13 mouse cellular contexts compared by ENCODE assay signal in genomic region chr10:39389451-39389891, GRCm38 (mm10). TPM values are rescaled to one million over a fixed set of nuclear protein-coding genes. Genes with fewer than 3 reads are reported as not detected.
A peak's percentile ranks its signal among the peaks of the same experiment; 100 is the strongest.
DNase-seq lines count a peak whose midpoint lies in the region; ATAC-seq lines count a peak whose summit lies in the region.
"Had no signal": no experiment of that assay in that cellular context is flagged by ENCODE, and none has a peak within 500 bp of the region (broad histone marks: within the 10 kb centered on the region; RNA-seq: fewer than 3 reads in every experiment).

No protein-coding gene starts in this region.

- 44% methylated on average over 11 of the region's 11 CpGs for WGBS in hindbrain, embryonic 14.5 days

- peak; percentile 94 for DNase-seq in heart, adult 11 months
- DNase-seq in heart, postnatal 25 days (ENCODE audit: low spot score) = no peak
- peak; percentile 71 to 82 for DNase-seq in right cerebral cortex, postnatal 10 days (ENCODE audit: low spot score in 2 of 2)
- no peak for DNase-seq in right cerebral cortex, postnatal 25 days
- no peak for DNase-seq in hindbrain, embryonic 14.5 days (ENCODE audit: low spot score)
- DNase-seq in retina, postnatal 1 day = peak; percentile 58
- no peak for DNase-seq in adrenal gland, adult 8-10 months
- DNase-seq in kidney, postnatal 36 days = no peak
- DNase-seq: adrenal gland, postnatal 10 days; cerebellum, adult 11-12 months; embryo, embryonic 11 days; lung, postnatal 4 days had no signal

- H3K27me3 ChIP-seq in hindbrain, embryonic 14.5 days (ENCODE audit: control insufficient read depth, insufficient read depth, low read length) = no peaks in the 10 kb centered on the region

- H3K4me2 ChIP-seq in hindbrain, embryonic 14.5 days (replicated peaks) = no peak overlapping the region

- intact Hi-C loops in heart, postnatal 25 days (cut with DNase I) = no loop called here

- no peaks in the 10 kb centered on the region for H3K9me3 ChIP-seq in hindbrain, embryonic 14.5 days (ENCODE audit: control insufficient read depth, low read length)

- peak overlapping the region; percentile 47; the same call in 1 of the 2 replicates for H3K27ac ChIP-seq in hindbrain, embryonic 14.5 days
- H3K27ac ChIP-seq: liver, embryonic 14.5 days had no signal

- no peaks in the 10 kb centered on the region; the same call in 1 of the 2 replicates for H3K36me3 ChIP-seq in hindbrain, embryonic 14.5 days (replicated peaks; ENCODE audit: control insufficient read depth, insufficient read depth)

- no peak overlapping the region for H3K9ac ChIP-seq in hindbrain, embryonic 14.5 days
- H3K9ac ChIP-seq: liver, embryonic 14.5 days had no signal

- peaks cover 46% of the 10 kb centered on the region for H3K4me1 ChIP-seq in hindbrain, embryonic 14.5 days (replicated peaks; ENCODE audit: control insufficient read depth, insufficient read depth, low read length)

- ATAC-seq in hindbrain, embryonic 14.5 days (ENCODE audit: low FRiP score) = peak; percentile 23; the same call in 1 of the 2 replicates

- H3K4me3 ChIP-seq in hindbrain, embryonic 14.5 days (replicated peaks; ENCODE audit: low read length) = no peak overlapping the region

RNA-seq across cellular contexts. Expression of gene Fyn, which starts 20.8 kb away (rescaled TPM):
- total RNA-seq in heart, postnatal 25 days (2021) = 10 to 100 TPM; 29.1 to 42.5 TPM
- polyA plus RNA-seq in hindbrain, embryonic 14.5 days (2014; fragmentation: Nextera tagmentation; extraction: Ambion mirVana) = 105 and 112 TPM in 2 replicates
- 10 to 100 TPM; 42.7 to 61.7 (median 54.9) TPM for total RNA-seq in adrenal gland, adult 8-10 months (2022)

Comparison
In these comparisons a context has a peak if more than half of its experiments do, and no peak if none do; other contexts are left out.
1. DNase-seq: peak in heart, adult 11 months (single experiment), right cerebral cortex, postnatal 10 days (2 of 2) and retina, postnatal 1 day (single experiment); none in heart, postnatal 25 days (single experiment), right cerebral cortex, postnatal 25 days (single experiment), hindbrain, embryonic 14.5 days (single experiment), adrenal gland, adult 8-10 months (single experiment) and kidney, postnatal 36 days (0 of 2).